In genomic region chr1:36920154-36920716, GRCm38 (mm10) we compare ENCODE assay signal across 8 mouse cellular contexts. TPM values are rescaled to one million over a fixed set of nuclear protein-coding genes. Genes with fewer than 3 reads are reported as not detected.
A peak's percentile ranks its signal among the peaks of the same experiment; 100 is the strongest.
DNase-seq lines count a peak whose midpoint lies in the region; ATAC-seq and TF ChIP-seq lines count a peak whose summit lies in the region.
"Had no signal": no experiment of that assay in that cellular context is flagged by ENCODE, and none has a peak within 500 bp of the region (broad histone marks: within the 10 kb centered on the region; RNA-seq: fewer than 3 reads in every experiment).

No protein-coding gene starts in this region.

- H3K4me1 ChIP-seq in brown adipose tissue, adult 24 weeks (ENCODE audit: control insufficient read depth, insufficient read depth, insufficient read length, low read length): peaks cover 34% of the 10 kb centered on the region
- peaks cover 11% of the 10 kb centered on the region; the same call in 1 of the 2 replicates for H3K4me1 ChIP-seq in forebrain, postnatal 0 days (ENCODE audit: insufficient read depth)
- peaks cover 25% of the 10 kb centered on the region; the same call in 1 of the 2 replicates for H3K4me1 ChIP-seq in intestine, postnatal 0 days (replicated peaks; ENCODE audit: control insufficient read depth, insufficient read depth, low read length)
- peaks cover 99% of the 10 kb centered on the region for H3K4me1 ChIP-seq in liver, embryonic 15.5 days (replicated peaks)
- H3K4me1 ChIP-seq in small intestine, adult 2 months (ENCODE audit: control insufficient read depth, insufficient read depth, insufficient read length, low read length): peaks cover 47% of the 10 kb centered on the region

- ATAC-seq in forebrain, postnatal 0 days: peak; percentile 40; the same call in 1 of the 2 replicates
- peak; percentile 91 for ATAC-seq in intestine, postnatal 0 days
- ATAC-seq in liver, embryonic 15.5 days (ENCODE audit: insufficient read depth): peak; percentile 74

- H3K36me3 ChIP-seq in forebrain, postnatal 0 days (ENCODE audit: insufficient read depth): no peaks in the 10 kb centered on the region
- no peaks in the 10 kb centered on the region for H3K36me3 ChIP-seq in intestine, postnatal 0 days (ENCODE audit: control insufficient read depth, insufficient read depth)
- 0 out of 2 replicates have a peak, but pooled peaks cover 9% of the 10 kb centered on the region for H3K36me3 ChIP-seq in liver, embryonic 15.5 days (replicated peaks)
- peaks cover 2% of the 10 kb centered on the region; the same call in 1 of the 2 replicates for H3K36me3 ChIP-seq in small intestine, adult 2 months (ENCODE audit: control insufficient read depth, insufficient read depth, low read length)

- TF ChIP-seq POLR2A in small intestine, adult 2 months (IDR thresholded peaks at IDR 0.05; ENCODE audit: low read depth, low read length): no peak

- WGBS in forebrain, postnatal 0 days: 39% methylated on average over 3 of the region's 3 CpGs
- WGBS in intestine, postnatal 0 days: 5% methylated on average over 3 of the region's 3 CpGs
- WGBS in liver, embryonic 15.5 days (ENCODE audit: insufficient replicate concordance): 3% methylated on average over 3 of the region's 3 CpGs
- WGBS in small intestine, adult 2 months: 2% methylated on average over 3 of the region's 3 CpGs

- H3K9ac ChIP-seq in forebrain, postnatal 0 days: no peak overlapping the region; the same call in 1 of the 2 replicates
- no peak overlapping the region for H3K9ac ChIP-seq in intestine, postnatal 0 days (ENCODE audit: low read depth, low read length)
- H3K9ac ChIP-seq in liver, embryonic 15.5 days: peak overlapping the region; percentile 53

- no peaks in the 10 kb centered on the region for H3K27me3 ChIP-seq in forebrain, postnatal 0 days (ENCODE audit: insufficient read depth, low read length)
- no peaks in the 10 kb centered on the region for H3K27me3 ChIP-seq in intestine, postnatal 0 days (replicated peaks; ENCODE audit: control insufficient read depth, insufficient read depth, low read length)
- H3K27me3 ChIP-seq in liver, embryonic 15.5 days: no peaks in the 10 kb centered on the region
- H3K27me3 ChIP-seq in small intestine, adult 2 months (ENCODE audit: control insufficient read depth, insufficient read depth, low read length): no peaks in the 10 kb centered on the region

- H3K4me2 ChIP-seq in forebrain, postnatal 0 days (ENCODE audit: low read depth): no peak overlapping the region
- 0 out of 2 replicates have a peak overlapping the region, but pooled peaks have one; percentile 17 for H3K4me2 ChIP-seq in intestine, postnatal 0 days (replicated peaks; ENCODE audit: low read depth)
- peak overlapping the region; percentile 77 for H3K4me2 ChIP-seq in liver, embryonic 15.5 days

- no peaks in the 10 kb centered on the region for H3K9me3 ChIP-seq in forebrain, postnatal 0 days (ENCODE audit: low read length)
- H3K9me3 ChIP-seq in intestine, postnatal 0 days (ENCODE audit: control insufficient read depth): no peaks in the 10 kb centered on the region
- H3K9me3 ChIP-seq in liver, embryonic 15.5 days (replicated peaks): no peaks in the 10 kb centered on the region

- peak; percentile 39 to 49 for DNase-seq in right cerebral cortex, adult 2 months (ENCODE audit: low spot score in 2 of 2)
- no peak for DNase-seq in right cerebral cortex, postnatal 14 days
- no peak for DNase-seq in forebrain, postnatal 0 days

- no peak for TF ChIP-seq CTCF in forebrain, postnatal 0 days (IDR thresholded peaks at IDR 0.05; ENCODE audit: low read depth)
- no peak for TF ChIP-seq CTCF in intestine, postnatal 0 days (IDR thresholded peaks at IDR 0.05; ENCODE audit: low read depth)
- no peak for TF ChIP-seq CTCF in small intestine, adult 2 months (IDR thresholded peaks at IDR 0.05; ENCODE audit: extremely low read depth, insufficient read length, insufficient replicate concordance, low read depth, low read length)

- peak overlapping the region; percentile 32; the same call in 1 of the 2 replicates for H3K27ac ChIP-seq in brown adipose tissue, adult 24 weeks (replicated peaks; ENCODE audit: low read depth, low read length)
- no peak overlapping the region for H3K27ac ChIP-seq in forebrain, postnatal 0 days (ENCODE audit: low read depth, low read length)
- H3K27ac ChIP-seq in intestine, postnatal 0 days (ENCODE audit: low read depth, low read length): peak overlapping the region; percentile 85
- peak overlapping the region; percentile 100 for H3K27ac ChIP-seq in liver, embryonic 15.5 days (replicated peaks)
- H3K27ac ChIP-seq in small intestine, adult 2 months (ENCODE audit: insufficient read depth, low read depth, low read length): peak overlapping the region; percentile 75

- H3K4me3 ChIP-seq in brown adipose tissue, adult 24 weeks (ENCODE audit: insufficient read depth, low read depth, low read length): no peak overlapping the region
- no peak overlapping the region for H3K4me3 ChIP-seq in forebrain, postnatal 0 days (ENCODE audit: low read depth, low read length)
- no peak overlapping the region for H3K4me3 ChIP-seq in intestine, postnatal 0 days (ENCODE audit: low read depth, low read length)
- H3K4me3 ChIP-seq in liver, embryonic 15.5 days (replicated peaks): peak overlapping the region; percentile 37
- H3K4me3 ChIP-seq in small intestine, adult 2 months (ENCODE audit: low read depth, low read length): no peak overlapping the region
- H3K4me3 ChIP-seq: myocyte had no signal

RNA-seq across cellular contexts. Expression of gene Tmem131, which starts 23.2 kb away (rescaled TPM):
- 13.6 and 17.8 TPM in 2 replicates for polyA plus RNA-seq in brown adipose tissue, adult 24 weeks (2012; ENCODE audit: insufficient read depth, insufficient read length, missing spikeins)
- total RNA-seq in forebrain, postnatal 0 days (2014; rRNA removed): 19.9 and 29.3 TPM in 2 replicates
- 7.2 and 9.4 TPM in 2 replicates for polyA plus RNA-seq in forebrain, postnatal 0 days (2015; fragmentation: Nextera tagmentation; extraction: Ambion mirVana)
- polyA plus RNA-seq in intestine, postnatal 0 days (2015; fragmentation: Nextera tagmentation; extraction: Ambion mirVana): 10.6 TPM in 2 replicates
- polyA plus RNA-seq in liver, embryonic 15.5 days (2015; fragmentation: Nextera tagmentation; extraction: Ambion mirVana): 8.0 and 8.6 TPM in 2 replicates
- polyA plus RNA-seq in small intestine, adult 2 months (2012; rRNA removed): 12.8 and 39.6 TPM in 2 replicates

Comparison
In these comparisons a context has a peak if more than half of its experiments do, and no peak if none do; other contexts are left out.
1. DNase-seq: peak in right cerebral cortex, adult 2 months (2 of 2); none in right cerebral cortex, postnatal 14 days (single experiment) and forebrain, postnatal 0 days (single experiment).
2. ATAC-seq: peak in every context shown above with its lines; median percentile 91 in intestine, postnatal 0 days; 74 in liver, embryonic 15.5 days; 40 in forebrain, postnatal 0 days.